ENCODE assay signal across 17 mouse cellular contexts in genomic region chr8:15189079-15189612, GRCm38 (mm10).
DNase-seq lines count a peak whose midpoint lies in the region; ATAC-seq and TF ChIP-seq lines count a peak whose summit lies in the region.
"Had no signal": no experiment of that assay in that cellular context is flagged by ENCODE, and none has a peak within 500 bp of the region (broad histone marks: within the 10 kb centered on the region; RNA-seq: fewer than 3 reads in every experiment).

No protein-coding gene starts in this region.

- ATAC-seq in embryonic facial prominence, embryonic 12.5 days (ENCODE audit: insufficient number of reproducible peaks, insufficient read depth, low FRiP score, low TSS enrichment) = no peak
- ATAC-seq in hindbrain, embryonic 11.5 days (ENCODE audit: low FRiP score) = no peak
- ATAC-seq in neural tube, embryonic 12.5 days (ENCODE audit: low FRiP score, low read depth) = 0 out of 2 replicates have a peak, but pooled peaks have one; percentile 50
- ATAC-seq in stomach, postnatal 0 days (ENCODE audit: low FRiP score, low TSS enrichment) = no peak
- ATAC-seq: CD4-positive, CD25-positive, alpha-beta regulatory T cell, adult 4 months had no signal

- peaks cover 16% of the 10 kb centered on the region; the same call in 1 of the 2 replicates for H3K4me1 ChIP-seq in kidney, adult 2 months (ENCODE audit: control insufficient read depth, insufficient read depth, low read length)
- H3K4me1 ChIP-seq in embryonic facial prominence, embryonic 12.5 days = no peaks in the 10 kb centered on the region
- H3K4me1 ChIP-seq in hindbrain, embryonic 11.5 days (replicated peaks; ENCODE audit: control insufficient read depth, insufficient read depth, low read length) = peaks cover 2% of the 10 kb centered on the region; the same call in 1 of the 2 replicates
- peaks cover 9% of the 10 kb centered on the region; the same call in 1 of the 2 replicates for H3K4me1 ChIP-seq in neural tube, embryonic 12.5 days
- H3K4me1 ChIP-seq in stomach, postnatal 0 days (replicated peaks; ENCODE audit: control insufficient read depth, insufficient read depth) = no peaks in the 10 kb centered on the region
- H3K4me1 ChIP-seq: heart, embryonic 10.5 days had no signal

- no peaks in the 10 kb centered on the region for H3K9me3 ChIP-seq in embryonic facial prominence, embryonic 12.5 days
- H3K9me3 ChIP-seq in hindbrain, embryonic 11.5 days (ENCODE audit: control insufficient read depth, low read length) = no peaks in the 10 kb centered on the region
- H3K9me3 ChIP-seq in neural tube, embryonic 12.5 days = no peaks in the 10 kb centered on the region
- no peaks in the 10 kb centered on the region for H3K9me3 ChIP-seq in stomach, postnatal 0 days (ENCODE audit: control insufficient read depth, low read length)
- H3K9me3 ChIP-seq: heart, embryonic 10.5 days had no signal

- no peaks in the 10 kb centered on the region for H3K36me3 ChIP-seq in kidney, adult 2 months (ENCODE audit: control insufficient read depth, insufficient read depth, low read length)
- no peaks in the 10 kb centered on the region for H3K36me3 ChIP-seq in embryonic facial prominence, embryonic 12.5 days
- no peaks in the 10 kb centered on the region for H3K36me3 ChIP-seq in hindbrain, embryonic 11.5 days (ENCODE audit: control insufficient read depth, insufficient read depth, low read length)
- no peaks in the 10 kb centered on the region for H3K36me3 ChIP-seq in neural tube, embryonic 12.5 days
- no peaks in the 10 kb centered on the region for H3K36me3 ChIP-seq in stomach, postnatal 0 days (ENCODE audit: control insufficient read depth, insufficient read depth, low read length)
- H3K36me3 ChIP-seq: heart, embryonic 10.5 days had no signal

- WGBS in kidney, adult 2 months = 39% methylated on average over 10 of the region's 10 CpGs
- WGBS in embryonic facial prominence, embryonic 12.5 days = 32% methylated on average over 10 of the region's 10 CpGs
- WGBS in hindbrain, embryonic 11.5 days = 41% methylated on average over 10 of the region's 10 CpGs
- 39% methylated on average over 10 of the region's 10 CpGs for WGBS in neural tube, embryonic 12.5 days
- WGBS in stomach, postnatal 0 days = 50% methylated on average over 10 of the region's 10 CpGs

- TF ChIP-seq POLR2A in kidney, adult 2 months (IDR thresholded peaks at IDR 0.05; ENCODE audit: low read depth, low read length) = no peak

- no peak for TF ChIP-seq CTCF in kidney, adult 2 months (conservative IDR thresholded peaks at IDR 0.05; ENCODE audit: insufficient read depth, insufficient read length, low read depth, low read length)
- TF ChIP-seq CTCF in stomach, postnatal 0 days (IDR thresholded peaks at IDR 0.05; ENCODE audit: low read depth) = no peak

- TF ChIP-seq EP300 in stomach, postnatal 0 days (optimal IDR thresholded peaks at IDR 0.05) = no peak

- DNase-seq in kidney, adult 2 months = peak; percentile 29
- DNase-seq in kidney, adult 8-10 months = no peak
- DNase-seq in hindbrain, embryonic 11.5 days (ENCODE audit: low spot score) = peak; percentile 4
- no peak for DNase-seq in adrenal gland, postnatal 14 days
- DNase-seq in stomach, postnatal 0 days (ENCODE audit: low spot score) = no peak
- DNase-seq: cerebellum, adult 9-10 months; gastrocnemius, postnatal 10 days; heart, postnatal 4 days; layer of hippocampus, adult 9-11 months; lung, postnatal 10 days; right cerebral cortex, postnatal 25 days; thymus, adult 2 months had no signal

- 0 out of 2 replicates have a peak overlapping the region, but pooled peaks have one; percentile 7 for H3K4me2 ChIP-seq in embryonic facial prominence, embryonic 12.5 days (replicated peaks)
- H3K4me2 ChIP-seq in hindbrain, embryonic 11.5 days (replicated peaks; ENCODE audit: low read depth, low read length) = no peak overlapping the region
- no peak overlapping the region for H3K4me2 ChIP-seq in neural tube, embryonic 12.5 days (replicated peaks)
- H3K4me2 ChIP-seq in stomach, postnatal 0 days (replicated peaks; ENCODE audit: low read depth) = no peak overlapping the region

- no peak overlapping the region for H3K4me3 ChIP-seq in kidney, adult 2 months (ENCODE audit: insufficient read depth, low read depth, low read length)
- no peak overlapping the region for H3K4me3 ChIP-seq in embryonic facial prominence, embryonic 12.5 days
- H3K4me3 ChIP-seq in hindbrain, embryonic 11.5 days (ENCODE audit: low read depth, low read length) = no peak overlapping the region
- H3K4me3 ChIP-seq in neural tube, embryonic 12.5 days = no peak overlapping the region
- H3K4me3 ChIP-seq in stomach, postnatal 0 days (ENCODE audit: low read depth, low read length) = no peak overlapping the region
- H3K4me3 ChIP-seq: heart, embryonic 10.5 days had no signal

- H3K9ac ChIP-seq in embryonic facial prominence, embryonic 12.5 days = no peak overlapping the region
- no peak overlapping the region for H3K9ac ChIP-seq in hindbrain, embryonic 11.5 days (ENCODE audit: low read depth, low read length)
- no peak overlapping the region for H3K9ac ChIP-seq in neural tube, embryonic 12.5 days
- no peak overlapping the region for H3K9ac ChIP-seq in stomach, postnatal 0 days (ENCODE audit: low read length)
- H3K9ac ChIP-seq: liver, embryonic 14.5 days had no signal

- no peaks in the 10 kb centered on the region for H3K27me3 ChIP-seq in kidney, adult 2 months (replicated peaks; ENCODE audit: control insufficient read depth, insufficient read depth, low read length)
- no peaks in the 10 kb centered on the region for H3K27me3 ChIP-seq in embryonic facial prominence, embryonic 12.5 days
- no peaks in the 10 kb centered on the region for H3K27me3 ChIP-seq in hindbrain, embryonic 11.5 days (ENCODE audit: control insufficient read depth, insufficient read depth, low read length)
- no peaks in the 10 kb centered on the region for H3K27me3 ChIP-seq in neural tube, embryonic 12.5 days (replicated peaks)
- H3K27me3 ChIP-seq in stomach, postnatal 0 days (ENCODE audit: control insufficient read depth, insufficient read depth, low read length) = no peaks in the 10 kb centered on the region

- no peak overlapping the region for H3K27ac ChIP-seq in kidney, adult 2 months (ENCODE audit: insufficient read depth, low read depth, low read length)
- no peak overlapping the region for H3K27ac ChIP-seq in embryonic facial prominence, embryonic 12.5 days
- H3K27ac ChIP-seq in hindbrain, embryonic 11.5 days (ENCODE audit: low read depth, low read length) = no peak overlapping the region
- H3K27ac ChIP-seq in neural tube, embryonic 12.5 days = no peak overlapping the region
- H3K27ac ChIP-seq in stomach, postnatal 0 days (replicated peaks) = no peak overlapping the region
- H3K27ac ChIP-seq: heart, embryonic 10.5 days; liver, embryonic 14.5 days had no signal

Comparison
In these comparisons a context has a peak if more than half of its experiments do, and no peak if none do; other contexts are left out.
1. DNase-seq: peak in kidney, adult 2 months (single experiment) and hindbrain, embryonic 11.5 days (single experiment); none in kidney, adult 8-10 months (0 of 2), adrenal gland, postnatal 14 days (single experiment) and stomach, postnatal 0 days (single experiment).